Mouse (Mus musculus): ENCODE results near the gene Stfa3. TPM values are rescaled to one million over a fixed set of nuclear protein-coding genes. Genes with fewer than 3 reads are reported as not detected.
"Not testable (repeated sequence)": the region's sequence is repeated elsewhere in the genome, so short reads cannot be mapped to it uniquely, and the experiment has no call there.

The Stfa3 gene
- total RNA-seq, 2 experiments from 2014 or later = not detected

- DNase-seq (ENCODE audit: low spot score in 2 of 2) = no peak
- TF ChIP-seq CTCF (conservative IDR thresholded peaks at IDR 0.05) = no peak
- H3K4me3 ChIP-seq = no peak overlapping the region
These were observed 8.9 kb upstream of the Stfa3 start for GRCm38 (mm10) chr16:36464076-36464475.

DNA sequence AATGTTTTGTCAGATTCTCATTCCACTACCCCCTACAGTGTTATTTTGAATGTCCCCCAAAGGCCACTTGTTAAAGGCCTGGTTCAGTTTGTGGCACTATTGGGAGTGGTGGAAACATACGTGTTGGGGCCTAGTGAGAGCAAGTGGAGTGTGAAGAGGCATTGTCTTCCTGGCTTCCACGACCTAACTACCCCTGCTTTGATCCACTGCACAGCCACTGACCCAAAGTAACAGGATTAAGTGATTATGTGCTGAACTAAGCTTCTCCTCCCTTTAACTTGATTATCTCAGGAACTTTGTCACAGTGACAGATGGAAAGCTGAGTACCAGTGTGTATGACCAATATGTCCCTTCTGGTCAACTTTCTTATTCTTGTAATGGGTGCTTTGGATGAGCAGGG lies 5.2 kb upstream of the Stfa3 start:
- no peak for DNase-seq (ENCODE audit: low spot score in 2 of 2)
- TF ChIP-seq CTCF (conservative IDR thresholded peaks at IDR 0.05) = no peak
- Histone ChIP-seq H3K4me3 (no peak overlapping the region), H3K27ac (no peak overlapping the region)

More at GRCm38 (mm10) chr16:36464076-36464475, 8.9 kb upstream of the Stfa3 start:
- no peak overlapping the region for H3K27ac ChIP-seq

DNA sequence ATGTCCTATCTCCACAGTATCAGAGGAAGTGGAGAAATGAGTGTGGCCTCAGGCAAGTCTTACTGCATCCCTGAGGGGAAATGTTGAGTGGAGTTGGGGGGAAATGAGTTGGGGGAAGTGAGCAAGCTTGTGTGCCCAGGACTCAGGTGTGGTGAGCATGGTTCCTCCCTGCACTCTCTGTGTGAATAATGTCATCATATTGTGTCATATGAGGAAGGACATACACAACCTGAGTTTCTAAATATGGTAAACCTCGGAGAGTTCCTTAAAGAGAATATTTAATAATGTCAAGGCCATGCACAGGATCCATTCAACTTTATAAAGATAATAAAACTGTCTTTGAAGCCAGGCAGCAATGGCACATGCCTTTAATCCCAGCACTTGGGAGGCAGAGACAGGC lies 34.2 kb downstream of the Stfa3 start:
- H3K4me3 ChIP-seq; H3K27ac ChIP-seq; DNase-seq (ENCODE audit: low spot score in 2 of 2): not testable (repeated sequence)

- H3K4me3 ChIP-seq = no peak within 1 kb of the TSS
- H3K27ac ChIP-seq = no peak within 1 kb of the TSS
- DNase-seq (ENCODE audit: low spot score in 2 of 2) = no peak
- no peak for TF ChIP-seq CTCF (conservative IDR thresholded peaks at IDR 0.05)
These were observed 46.8 kb downstream of the Stfa3 start, which contains the start of gene Stfa2 for GRCm38 (mm10) chr16:36408357-36408756. Gene Stfa2, minus strand, starts transcription at chr16:36408457.

Other genes starting within 250 kb of the Stfa3 start
- gene Gm5416, start 245.0 kb downstream of the Stfa3 start, total RNA-seq (2021) = not detected
- not detected for gene 2010005H15Rik, start 233.9 kb downstream of the Stfa3 start, total RNA-seq (2021)
- not detected for gene Stfa1, start 178.4 kb downstream of the Stfa3 start, total RNA-seq (2021)
- gene BC117090, start 121.1 kb downstream of the Stfa3 start, total RNA-seq (2021) = not detected
- not detected for gene BC100530, start 87.6 kb downstream of the Stfa3 start, total RNA-seq (2021)
- gene Stfa2, start 46.9 kb downstream of the Stfa3 start, total RNA-seq (2021) = not detected
- 1 to 10 TPM in 1 of 2 experiments, under 1 TPM in 1; 0.49 to 1.1 TPM for gene Casr, start 106.7 kb upstream of the Stfa3 start, total RNA-seq (2021)
- gene Cd86, start 210.7 kb upstream of the Stfa3 start, total RNA-seq (2021) = 1 to 10 TPM; 1.0 to 2.1 TPM
- gene Ildr1, start 238.6 kb upstream of the Stfa3 start, total RNA-seq (2021) = under 1 TPM; 0.18 to 0.25 TPM

Measured in layer of hippocampus, adult 2 months (tissue).